Mouse (Mus musculus) small intestine, adult 2 months (tissue): ENCODE results near the gene Asah2.

ENCODE experiments used
- CTCF ChIP-seq: fragments of 200-500 bp; IDR thresholded peaks from 2 replicates; pipeline ENCODE4 v1.5.1; 2012; ENCODE audit warnings: low read depth, mild to moderate bottlenecking, control low read depth, inconsistent platforms, low read length, moderate library complexity, mixed read lengths; ENCODE audit not compliant: insufficient replicate concordance, insufficient read length; ENCODE audit errors: extremely low read depth
- POLR2A ChIP-seq: fragments of 200-500 bp; IDR thresholded peaks from 2 replicates; pipeline ENCODE4 v1.6.1; 2012; ENCODE audit warnings: low read depth, mild to moderate bottlenecking, control low read depth, inconsistent platforms, low read length, moderate library complexity

DNA sequence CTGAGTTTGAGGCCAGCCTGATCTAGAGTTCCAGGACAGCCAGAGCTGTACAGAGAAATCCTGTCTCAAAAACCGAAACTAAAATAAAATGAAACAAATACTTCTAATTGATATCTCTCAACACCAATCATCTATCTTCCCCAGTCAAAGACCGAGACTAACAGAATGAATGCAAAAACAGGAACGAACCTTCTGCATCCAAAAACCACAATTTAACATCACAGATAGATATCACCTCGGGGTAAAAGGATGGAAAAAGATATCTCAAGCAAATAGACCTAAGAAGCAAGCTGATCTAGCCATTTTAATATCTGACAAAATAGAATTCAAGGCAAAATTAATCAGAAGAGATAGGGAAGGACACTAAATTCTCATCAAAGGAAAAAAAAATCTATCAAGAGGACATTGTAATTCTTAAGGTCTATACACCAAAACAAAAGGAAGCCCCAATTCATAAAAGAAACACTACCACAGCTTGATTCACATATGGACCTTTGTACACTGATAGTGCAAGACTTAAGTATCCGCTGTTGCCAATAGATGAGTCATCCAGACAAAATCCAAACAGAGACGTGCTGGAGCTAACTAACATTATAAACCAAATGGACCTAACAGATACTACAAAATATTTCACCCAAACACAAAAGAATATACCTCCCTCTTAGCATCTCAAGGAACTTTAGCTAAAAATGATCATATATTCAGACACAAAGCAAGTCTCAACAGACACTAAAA lies 20.1 kb downstream of the Asah2 start:
- no peak for TF ChIP-seq POLR2A
- no peak for TF ChIP-seq CTCF
